Mouse (Mus musculus) lung, postnatal 10 days (tissue): ENCODE measurements around the gene Tulp1.

Source experiments
- DNase-seq: peaks from one replicate; pipeline ENCODE4 v3.0.0; 2021

Tulp1 gene

GRCm38 (mm10) chr17:28312232-28313211 lies 52.5 kb downstream of the Tulp1 start:
- DNase-seq = peak; percentile 65

GRCm38 (mm10) chr17:28311366-28312132 lies 53.5 kb downstream of the Tulp1 start:
- no peak for DNase-seq

- no peak for DNase-seq
These were observed 54.2 kb downstream of the Tulp1 start for GRCm38 (mm10) chr17:28310831-28311230.

GRCm38 (mm10) chr17:28308297-28309195 lies 56.5 kb downstream of the Tulp1 start:
- peak; percentile 93 for DNase-seq

- DNase-seq = no peak
These were observed 59.9 kb downstream of the Tulp1 start for GRCm38 (mm10) chr17:28305172-28305571.
